Mouse (Mus musculus) liver, adult 2 months (tissue): ENCODE measurements around the gene Ptpn7.

Experiments used
- CTCF ChIP-seq: fragments of 200-500 bp; IDR thresholded peaks from 2 replicates; pipeline ENCODE4 v1.5.1; 2011; ENCODE audit warnings: low read depth, low read length, control low read depth
- POLR2A ChIP-seq: fragments of 200-500 bp; IDR thresholded peaks from 2 replicates; pipeline ENCODE4 v1.6.1; 2011; ENCODE audit warnings: low read length, control low read depth; ENCODE audit not compliant: insufficient read depth; ENCODE audit errors: extremely low read depth

GRCm38 (mm10) chr1:135143940-135144339 is 11.4 kb downstream of the Ptpn7 start:
- no peak for TF ChIP-seq CTCF
- no peak for TF ChIP-seq POLR2A
